Mouse (Mus musculus) forebrain, embryonic 14.5 days (tissue): Measurements from ENCODE around the gene Maob. TPM values are rescaled to one million over a fixed set of nuclear protein-coding genes. Genes with fewer than 3 reads are reported as not detected.

ENCODE experiments used
- ATAC-seq: fragments of 200-750 bp; cut with Nextera tagmentation; 2 replicates; pipeline ENCODE4 v1.8.0; 2017; ENCODE audit warnings: mild to moderate bottlenecking, moderate library complexity
- DNase-seq: peaks from one replicate; pipeline ENCODE4 v3.0.0-alpha.2; 2015; ENCODE audit warnings: low spot score
- H3K27ac ChIP-seq: fragments of 300-500 bp; sonication (generic); 2 replicates; pipeline ENCODE4 v1.5.1; 2014; ENCODE audit warnings: low read depth, mild to moderate bottlenecking, control low read depth, low read length, moderate library complexity
- H3K27me3 ChIP-seq: fragments of 300-500 bp; sonication (generic); replicated peaks from 2 replicates; pipeline ENCODE4 v1.6.1; 2014; ENCODE audit warnings: low read length, control low read depth, mixed read lengths; ENCODE audit not compliant: control insufficient read depth, insufficient read depth
- H3K36me3 ChIP-seq: fragments of 300-500 bp; sonication (generic); 2 replicates; pipeline ENCODE4 v1.6.1; 2014; ENCODE audit warnings: low read length, control low read depth; ENCODE audit not compliant: control insufficient read depth, insufficient read depth
- H3K4me1 ChIP-seq: fragments of 300-500 bp; sonication (generic); 2 replicates; pipeline ENCODE4 v1.6.1; 2014; ENCODE audit warnings: antibody characterized with exemption, low read length, control low read depth; ENCODE audit not compliant: control insufficient read depth, insufficient read depth
- H3K4me2 ChIP-seq: fragments of 300-500 bp; sonication (generic); 2 replicates; pipeline ENCODE4 v1.6.1; 2014; ENCODE audit warnings: mild to moderate bottlenecking, control low read depth, low read length
- H3K4me3 ChIP-seq: fragments of 300-500 bp; sonication (generic); 2 replicates; pipeline ENCODE4 v1.5.1; 2014; ENCODE audit warnings: low read depth, low read length, control low read depth
- H3K9ac ChIP-seq: fragments of 300-500 bp; sonication (generic); 2 replicates; pipeline ENCODE4 v1.6.1; 2014; ENCODE audit warnings: mild to moderate bottlenecking, low read length, control low read depth, moderate library complexity
- H3K9me3 ChIP-seq: fragments of 300-500 bp; sonication (generic); replicated peaks from 2 replicates; pipeline ENCODE4 v1.6.1; 2016; ENCODE audit warnings: low read length, control low read depth, mixed read lengths; ENCODE audit not compliant: control insufficient read depth
- WGBS: fragments of 180-500 bp; shearing (Covaris S2); extraction: QIAGEN DNeasy Blood & Tissue Kit; methylation state at CpG from one replicate; pipeline ENCODE4 v1.1.7; 2014; 5-methylcytosine and 5-hydroxymethylcytosine counted together
- polyA plus RNA-seq: library from polyadenylated mRNA; unstranded; fragments of >200 nt; fragmentation: Nextera tagmentation; extraction: Ambion mirVana; gene quantifications from 2 replicates; pipeline ENCODE4 v1.2.1, GENCODE M21; 2014

Gene Maob
- polyA plus RNA-seq = 2.6 and 3.0 TPM in 2 replicates

DNA sequence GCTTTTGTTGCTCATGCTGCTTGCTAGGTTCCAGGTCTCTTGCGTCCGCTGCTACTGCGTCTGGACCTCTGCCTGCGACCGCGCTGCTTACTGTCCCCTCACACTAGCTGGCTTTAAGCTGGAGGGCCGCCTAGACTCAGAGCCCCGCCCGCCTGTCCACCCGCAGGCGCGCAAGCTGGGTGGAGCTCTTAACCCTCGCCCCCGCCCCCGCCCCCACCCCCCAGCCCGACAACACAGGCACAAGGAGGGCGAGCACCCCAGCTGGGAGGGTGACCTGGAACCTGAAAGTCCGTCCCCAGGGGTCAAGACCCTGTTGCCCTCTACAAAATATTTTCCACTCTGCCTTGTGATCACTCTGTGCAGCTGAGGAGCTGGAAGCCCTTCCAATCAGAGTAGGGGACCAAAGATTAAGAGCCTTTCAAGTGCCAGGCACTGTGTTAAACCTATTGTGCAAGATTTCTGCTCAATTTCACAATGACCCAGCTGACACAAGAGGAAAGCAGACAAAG, at the start of gene Maob:
Maob (minus strand) TSS at position 106 of the 509 bp plus-strand sequence.
- peak within 1 kb of the TSS; percentile 32; the same call in 1 of the 2 replicates for H3K9ac ChIP-seq
- peak; percentile 5 for DNase-seq
- WGBS = 22% methylated on average over 18 of the region's 18 CpGs

DNA sequence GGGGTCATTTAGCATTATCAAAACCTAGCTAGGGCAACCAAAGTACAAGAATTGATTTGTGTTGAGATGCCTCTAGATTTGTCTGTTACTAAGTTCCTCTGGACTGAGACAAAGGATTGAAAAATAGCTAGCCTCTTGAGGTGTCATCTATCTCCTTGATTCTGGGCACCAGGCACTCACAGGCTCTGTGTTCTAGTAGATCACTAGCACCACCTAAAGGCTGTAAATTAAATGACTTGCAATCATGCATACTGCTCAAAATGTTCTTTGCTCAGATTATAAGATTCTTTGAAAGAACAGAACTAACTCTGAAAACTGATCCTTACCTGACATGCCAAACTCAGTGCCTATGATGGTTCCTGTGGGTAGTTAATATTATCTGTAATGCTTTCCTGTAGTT, 43.1 kb upstream of the Maob start:
- Histone ChIP-seq H3K4me1 (no peaks in the 10 kb centered on the region), H3K4me2 (no peak overlapping the region), H3K36me3 (no peaks in the 10 kb centered on the region), H3K27ac (no peak overlapping the region), H3K27me3 (no peaks in the 10 kb centered on the region), H3K4me3 (no peak overlapping the region), H3K9ac (no peak overlapping the region), H3K9me3 (no peaks in the 10 kb centered on the region)
- ATAC-seq (no peak), DNase-seq (peak; percentile 8)

More for the DNA sequence above, at the start of gene Maob:
- H3K4me3 ChIP-seq = peak within 1 kb of the TSS; percentile 16; the same call in 1 of the 2 replicates
- H3K4me2 ChIP-seq = peak within 1 kb of the TSS; percentile 43
- no peaks in the 10 kb centered on the region for H3K36me3 ChIP-seq
- no peaks in the 10 kb centered on the region for H3K4me1 ChIP-seq
- no peak for ATAC-seq
- H3K27me3 ChIP-seq = no peaks in the 10 kb centered on the region
- no peaks in the 10 kb centered on the region for H3K9me3 ChIP-seq
- H3K27ac ChIP-seq = no peak within 1 kb of the TSS

DNA sequence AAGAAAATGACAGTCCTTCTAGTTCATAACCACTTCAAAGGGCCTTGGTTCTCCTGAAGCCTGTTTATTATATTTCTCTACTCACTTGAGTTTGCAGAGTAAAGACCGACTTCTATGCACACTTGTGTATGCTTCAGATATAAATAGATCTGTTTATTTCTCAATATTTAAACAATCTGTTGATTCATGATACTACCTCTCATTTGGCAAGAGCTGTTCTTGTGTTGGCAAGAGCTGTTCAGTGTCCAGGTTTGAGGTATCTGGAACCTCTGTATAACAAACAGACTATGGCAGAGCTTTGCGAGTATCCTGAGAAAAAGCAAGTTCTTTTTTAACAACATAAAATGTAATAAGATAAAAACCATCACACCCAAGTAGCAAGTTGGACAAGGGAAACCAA, 28.9 kb upstream of the Maob start:
- no peak overlapping the region for H3K4me2 ChIP-seq
- no peak overlapping the region for H3K9ac ChIP-seq
- no peaks in the 10 kb centered on the region for H3K4me1 ChIP-seq
- no peaks in the 10 kb centered on the region for H3K27me3 ChIP-seq
- H3K36me3 ChIP-seq = no peaks in the 10 kb centered on the region
- H3K27ac ChIP-seq = no peak overlapping the region
- H3K4me3 ChIP-seq = no peak overlapping the region
- no peaks in the 10 kb centered on the region for H3K9me3 ChIP-seq
- DNase-seq (no peak), ATAC-seq (no peak)
- WGBS = 90% methylated on average over 2 of the region's 2 CpGs

DNA sequence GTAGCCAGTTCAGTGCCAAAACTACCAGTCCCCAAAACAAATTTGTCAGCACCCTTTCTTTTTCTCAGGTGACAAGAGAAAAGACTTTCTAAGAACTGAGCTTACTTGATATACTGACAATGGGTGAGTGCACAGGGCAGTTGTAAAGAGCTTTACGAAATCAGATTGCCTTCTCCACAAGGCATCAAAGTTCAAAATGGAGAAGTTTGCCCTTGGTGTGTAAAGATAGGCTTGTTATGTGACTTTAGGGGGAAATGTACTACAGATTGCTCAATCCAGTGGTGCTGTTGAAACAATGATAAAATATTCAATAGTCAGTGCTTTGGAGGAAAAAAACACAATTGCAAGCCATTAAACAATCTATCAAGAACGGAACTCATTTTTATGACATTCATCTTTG, 24.3 kb upstream of the Maob start:
- no peak overlapping the region for H3K4me2 ChIP-seq
- DNase-seq = no peak
- WGBS = 80% methylated on average over 2 of the region's 2 CpGs
- H3K9ac ChIP-seq = no peak overlapping the region
- no peaks in the 10 kb centered on the region for H3K27me3 ChIP-seq
- H3K4me3 ChIP-seq = no peak overlapping the region
- ATAC-seq = no peak
- H3K4me1 ChIP-seq = no peaks in the 10 kb centered on the region
- H3K9me3 ChIP-seq = no peaks in the 10 kb centered on the region
- no peaks in the 10 kb centered on the region for H3K36me3 ChIP-seq
- no peak overlapping the region for H3K27ac ChIP-seq

- DNase-seq (no peak), ATAC-seq (no peak)
- WGBS = 92% methylated on average over 1 of the region's 1 CpGs
- Histone ChIP-seq H3K4me1 (no peaks in the 10 kb centered on the region), H3K4me2 (no peak overlapping the region), H3K9ac (no peak overlapping the region), H3K27me3 (no peaks in the 10 kb centered on the region), H3K27ac (no peak overlapping the region), H3K4me3 (no peak overlapping the region), H3K36me3 (no peaks in the 10 kb centered on the region), H3K9me3 (no peaks in the 10 kb centered on the region)
Observed at GRCm38 (mm10) chrX:16837293-16837692, 20.1 kb upstream of the Maob start.

GRCm38 (mm10) chrX:16836488-16837082, 19.4 kb upstream of the Maob start:
- Histone ChIP-seq H3K4me3 (no peak overlapping the region), H3K27me3 (no peaks in the 10 kb centered on the region), H3K9ac (no peak overlapping the region), H3K4me1 (no peaks in the 10 kb centered on the region), H3K4me2 (no peak overlapping the region), H3K9me3 (no peaks in the 10 kb centered on the region), H3K36me3 (no peaks in the 10 kb centered on the region), H3K27ac (no peak overlapping the region)
- DNase-seq (no peak), ATAC-seq (no peak)

GRCm38 (mm10) chrX:16826028-16826427, 8.9 kb upstream of the Maob start:
- Histone ChIP-seq H3K4me3 (no peak overlapping the region), H3K27me3 (no peaks in the 10 kb centered on the region), H3K36me3 (no peaks in the 10 kb centered on the region), H3K4me1 (no peaks in the 10 kb centered on the region), H3K9ac (no peak overlapping the region), H3K27ac (no peak overlapping the region), H3K4me2 (no peak overlapping the region), H3K9me3 (no peaks in the 10 kb centered on the region)
- 83% methylated on average over 1 of the region's 1 CpGs for WGBS
- ATAC-seq (no peak), DNase-seq (no peak)

GRCm38 (mm10) chrX:16815965-16816364, 1.2 kb downstream of the Maob start:
- Histone ChIP-seq H3K27ac (no peak overlapping the region), H3K27me3 (no peaks in the 10 kb centered on the region), H3K9me3 (no peaks in the 10 kb centered on the region), H3K4me2 (no peak overlapping the region), H3K9ac (no peak overlapping the region), H3K4me3 (no peak overlapping the region), H3K4me1 (no peaks in the 10 kb centered on the region), H3K36me3 (no peaks in the 10 kb centered on the region)
- DNase-seq (no peak), ATAC-seq (no peak)
- WGBS = 85% methylated on average over 3 of the region's 3 CpGs

GRCm38 (mm10) chrX:16812080-16812479, 5.1 kb downstream of the Maob start:
- no peak overlapping the region for H3K4me2 ChIP-seq
- no peak overlapping the region for H3K9ac ChIP-seq
- ATAC-seq = no peak
- H3K27ac ChIP-seq = no peak overlapping the region
- no peaks in the 10 kb centered on the region for H3K27me3 ChIP-seq
- H3K36me3 ChIP-seq = no peaks in the 10 kb centered on the region
- no peaks in the 10 kb centered on the region for H3K9me3 ChIP-seq
- H3K4me3 ChIP-seq = no peak overlapping the region
- no peaks in the 10 kb centered on the region for H3K4me1 ChIP-seq
- 71% methylated on average over 3 of the region's 3 CpGs for WGBS
- DNase-seq = no peak
